Comparison of ENCODE assay signal across 34 mouse cellular contexts in genomic region chr7:99463120-99463519, GRCm38 (mm10). TPM values are rescaled to one million over a fixed set of nuclear protein-coding genes. Genes with fewer than 3 reads are reported as not detected.
"Had no signal": no experiment of that assay in that cellular context is flagged by ENCODE, and none has a peak within 500 bp of the region (broad histone marks: within the 10 kb centered on the region; RNA-seq: fewer than 3 reads in every experiment).

No protein-coding gene starts in this region.

- DNase-seq: heart, postnatal 10 days; heart, postnatal 14 days; heart, postnatal 36 days; heart, postnatal 4 days; kidney, adult 11 months; kidney, adult 18-20 months; kidney, adult 2 months; kidney, adult 8-10 months; kidney, adult 9 months; kidney, postnatal 10 days; kidney, postnatal 14 days; kidney, postnatal 25 days; kidney, postnatal 36 days; kidney, postnatal 4 days; layer of hippocampus, adult 9-11 months; layer of hippocampus, postnatal 36 days had no signal

- H3K4me2 ChIP-seq: heart, embryonic 13.5 days; heart, embryonic 15.5 days; hindbrain, embryonic 12.5 days; hindbrain, embryonic 13.5 days; hindbrain, embryonic 14.5 days; hindbrain, embryonic 15.5 days; intestine, embryonic 15.5 days; kidney, embryonic 15.5 days had no signal

- ATAC-seq: hindbrain, embryonic 16.5 days; hindbrain, postnatal 0 days; inflammation-experienced regulatory T-cells, adult 6 months; intestine, embryonic 15.5 days; intestine, embryonic 16.5 days had no signal

- H3K4me3 ChIP-seq: heart, embryonic 13.5 days; heart, embryonic 15.5 days; hindbrain, embryonic 10.5 days; hindbrain, embryonic 12.5 days; hindbrain, embryonic 13.5 days; hindbrain, embryonic 15.5 days; intestine, embryonic 15.5 days; kidney, embryonic 15.5 days; layer of hippocampus, adult 2 months; left cerebral cortex, adult 2 months had no signal

- H3K27me3 ChIP-seq: heart, embryonic 13.5 days; heart, embryonic 15.5 days; hindbrain, embryonic 12.5 days; hindbrain, embryonic 13.5 days; hindbrain, embryonic 15.5 days; intestine, embryonic 15.5 days; kidney, embryonic 15.5 days had no signal

- H3K27ac ChIP-seq: heart, embryonic 13.5 days; heart, embryonic 15.5 days; hindbrain, embryonic 10.5 days; hindbrain, embryonic 12.5 days; hindbrain, embryonic 13.5 days; hindbrain, embryonic 14.5 days; hindbrain, embryonic 15.5 days; hindbrain, postnatal 0 days; intestine, embryonic 15.5 days; kidney, embryonic 15.5 days; kidney, postnatal 0 days; layer of hippocampus, adult 2 months; left cerebral cortex, adult 2 months had no signal

- H3K9me3 ChIP-seq: heart, embryonic 13.5 days; heart, embryonic 15.5 days; hindbrain, embryonic 10.5 days; hindbrain, embryonic 12.5 days; hindbrain, embryonic 13.5 days; hindbrain, embryonic 15.5 days; intestine, embryonic 15.5 days; kidney, embryonic 15.5 days had no signal

- H3K9ac ChIP-seq: heart, embryonic 13.5 days; heart, embryonic 15.5 days; hindbrain, embryonic 12.5 days; hindbrain, embryonic 13.5 days; hindbrain, embryonic 14.5 days; hindbrain, embryonic 15.5 days; intestine, embryonic 15.5 days; kidney, embryonic 15.5 days had no signal

RNA-seq across cellular contexts. Expression of gene Klhl35, which starts 2.7 kb away (rescaled TPM):
- total RNA-seq: heart, postnatal 25 days; heart, postnatal 36 days; hematopoietic stem cell, adult 5-6 weeks had no signal
